8 mouse cellular contexts compared by ENCODE assay signal in the genomic region with DNA sequence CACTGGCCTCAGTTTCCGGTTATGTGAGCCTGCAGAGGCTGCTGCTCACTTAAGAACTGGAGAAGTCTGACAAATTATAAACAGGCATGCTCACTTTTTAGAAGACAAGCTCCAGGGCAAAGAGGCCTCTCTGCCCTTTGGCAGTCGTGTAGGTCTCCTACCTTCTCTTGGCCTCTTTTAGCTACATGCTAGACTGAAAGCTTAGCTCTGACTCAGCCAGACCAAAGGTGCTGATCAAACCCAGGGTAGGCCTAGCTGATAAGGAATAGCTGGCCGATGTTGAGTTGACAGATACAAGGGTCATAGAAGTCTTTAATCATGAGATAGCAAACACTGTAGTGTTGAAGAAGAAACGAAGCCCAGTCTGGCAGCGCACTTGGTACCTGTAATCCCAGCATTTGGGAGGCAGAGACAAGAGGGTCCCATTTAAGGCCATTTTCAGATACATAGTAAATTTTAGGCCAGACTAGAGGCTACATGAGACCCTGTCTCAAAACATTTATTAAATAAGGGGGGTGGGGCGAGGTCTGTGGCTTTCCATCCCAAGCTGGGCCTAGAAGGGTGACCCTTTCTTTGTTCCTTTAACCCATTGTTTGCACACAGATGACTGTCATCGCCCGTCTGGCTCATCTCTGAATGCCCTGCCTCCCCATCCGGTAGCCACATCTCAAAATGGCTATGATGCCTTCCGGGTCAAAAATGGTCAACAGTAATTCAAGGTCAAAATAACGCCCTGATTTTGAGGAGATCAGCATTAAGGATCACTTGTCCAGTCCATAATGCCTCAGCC.
A peak's percentile ranks its signal among the peaks of the same experiment; 100 is the strongest.
DNase-seq lines count a peak whose midpoint lies in the region; ATAC-seq and TF ChIP-seq lines count a peak whose summit lies in the region.

No protein-coding gene starts in this region.

- in situ Hi-C loops in CH12.LX (cut with MboI; ENCODE audit: low pct_ligation_motif_present, low pct_unique_long_range_greater_than_20kb, low sequenced_read_pairs), result loop anchor here (10.0 kb wide), 1 partner anchor 171 kb away; no protein-coding TSS in a partner anchor

- DNase-seq in heart, adult 11 months, result peak; percentile 92
- no peak for DNase-seq in heart, adult 8-10 months (ENCODE audit: low spot score)
- DNase-seq in CH12.LX (ENCODE audit: extremely low read depth), result no peak
- no peak for DNase-seq in hindbrain, embryonic 10.5 days (ENCODE audit: low spot score)
- DNase-seq in spleen, postnatal 14 days (ENCODE audit: low spot score in 2 of 2), result no peak

- H3K27me3 ChIP-seq in CH12.LX (replicated peaks), result no peaks in the 10 kb centered on the region
- no peaks in the 10 kb centered on the region for H3K27me3 ChIP-seq in hindbrain, embryonic 10.5 days (ENCODE audit: insufficient read depth, poor library complexity, severe bottlenecking)
- H3K27me3 ChIP-seq in liver, embryonic 16.5 days (ENCODE audit: control insufficient read depth, insufficient read depth, low read depth, low read length), result no peaks in the 10 kb centered on the region

- no peaks in the 10 kb centered on the region for H3K79me2 ChIP-seq in CH12.LX (replicated peaks; ENCODE audit: control insufficient read depth, extremely low read depth, insufficient read depth, poor library complexity, severe bottlenecking)

- TF ChIP-seq EP300 in CH12.LX (IDR thresholded peaks at IDR 0.05; ENCODE audit: low read length), result no peak

- H3K4me1 ChIP-seq in CH12.LX (ENCODE audit: control insufficient read depth in 1 of 2, insufficient read depth in 2 of 2), result peaks cover 58 to 97% of the 10 kb centered on the region in 2 experiments
- peaks cover 99% of the 10 kb centered on the region for H3K4me1 ChIP-seq in hindbrain, embryonic 10.5 days (replicated peaks)
- H3K4me1 ChIP-seq in liver, embryonic 16.5 days (ENCODE audit: control insufficient read depth, low read depth, low read length), result peaks cover 53% of the 10 kb centered on the region

- TF ChIP-seq CTCF in CH12.LX (conservative IDR thresholded peaks at IDR 0.05 in 1 of 2, IDR thresholded peaks at IDR 0.05 in 1 of 2; ENCODE audit: low read depth in 2 of 2, low read length in 2 of 2), result no peak

- ATAC-seq in liver, embryonic 16.5 days (ENCODE audit: low read depth), result peak; percentile 72
- ATAC-seq in erythroblast, adult 5-6 weeks (replicated peaks; ENCODE audit: low FRiP score, poor library complexity, severe bottlenecking), result no peak
- ATAC-seq in granulocyte monocyte progenitor cell, adult 5-6 weeks (replicated peaks; ENCODE audit: poor library complexity, severe bottlenecking), result no peak

- TF ChIP-seq POLR2A in CH12.LX (IDR thresholded peaks at IDR 0.05; ENCODE audit: low read depth, low read length), result no peak

- no peak for TF ChIP-seq RAD21 in CH12.LX (IDR thresholded peaks at IDR 0.05; ENCODE audit: low read depth, low read length)

- H3K4me3 ChIP-seq in CH12.LX (replicated peaks in 1 of 3; ENCODE audit: low read depth in 2 of 3, low read length in 2 of 3, poor library complexity in 1 of 3), result no peak overlapping the region
- no peak overlapping the region for H3K4me3 ChIP-seq in hindbrain, embryonic 10.5 days
- no peak overlapping the region for H3K4me3 ChIP-seq in liver, embryonic 16.5 days (ENCODE audit: low read depth, low read length)

- H3K9me3 ChIP-seq in CH12.LX (replicated peaks; ENCODE audit: low read length), result no peaks in the 10 kb centered on the region
- H3K9me3 ChIP-seq in hindbrain, embryonic 10.5 days, result no peaks in the 10 kb centered on the region
- no peaks in the 10 kb centered on the region for H3K9me3 ChIP-seq in liver, embryonic 16.5 days (replicated peaks; ENCODE audit: control insufficient read depth, low read length)

- peak overlapping the region; percentile 5; the same call in 1 of the 2 replicates for H3K27ac ChIP-seq in CH12.LX (ENCODE audit: insufficient read depth, low read depth)
- H3K27ac ChIP-seq in hindbrain, embryonic 10.5 days, result peak overlapping the region; percentile 82
- peak overlapping the region; percentile 38; the same call in 1 of the 2 replicates for H3K27ac ChIP-seq in liver, embryonic 16.5 days (ENCODE audit: low read length)

- 51% methylated on average over 11 of the region's 11 CpGs for WGBS in hindbrain, embryonic 10.5 days
- WGBS in liver, embryonic 16.5 days (ENCODE audit: insufficient replicate concordance), result 48% methylated on average over 11 of the region's 11 CpGs

- dilution Hi-C loops in CH12.LX (cut with MboI; ENCODE audit: extremely low pct_ligation_motif_present, extremely low pct_unique_long_range_greater_than_20kb, low sequenced_read_pairs), result no loop called here

- H3K9ac ChIP-seq in CH12.LX (ENCODE audit: insufficient read depth, low read depth), result no peak overlapping the region; the same call in 1 of the 2 replicates
- H3K9ac ChIP-seq in liver, embryonic 16.5 days (ENCODE audit: low read depth, low read length), result 0 out of 2 replicates have a peak overlapping the region, but pooled peaks have one; percentile 8

- peaks cover 0 to 15% of the 10 kb centered on the region in 2 experiments for H3K36me3 ChIP-seq in CH12.LX (replicated peaks in 1 of 2; ENCODE audit: control insufficient read depth in 1 of 2, insufficient read depth in 1 of 2, low read length in 1 of 2)
- no peaks in the 10 kb centered on the region for H3K36me3 ChIP-seq in hindbrain, embryonic 10.5 days
- H3K36me3 ChIP-seq in liver, embryonic 16.5 days (ENCODE audit: control insufficient read depth, insufficient read depth), result no peaks in the 10 kb centered on the region

- H3K4me2 ChIP-seq in CH12.LX (ENCODE audit: insufficient read depth, low read depth, poor library complexity, severe bottlenecking), result no peak overlapping the region
- H3K4me2 ChIP-seq in liver, embryonic 16.5 days (ENCODE audit: low read depth, low read length), result peak overlapping the region; percentile 25; the same call in 1 of the 2 replicates

TF ChIP-seq in CH12.LX, 34 proteins besides CTCF, POLR2A, EP300 and RAD21:
- peak; percentile 82; the same call in 1 of the 2 replicates for TF ChIP-seq CHD1 (IDR thresholded peaks at IDR 0.05; ENCODE audit: low read depth, low read length)
- TF ChIP-seq NRF1 (IDR thresholded peaks at IDR 0.05; ENCODE audit: low read depth, low read length), result no peak
- no peak for TF ChIP-seq ZC3H11A (IDR thresholded peaks at IDR 0.05; ENCODE audit: low read depth, low read length)
- no peak for TF ChIP-seq ELF1 (IDR thresholded peaks at IDR 0.05; ENCODE audit: low read depth, low read length)
- TF ChIP-seq POLR2AphosphoS2 (IDR thresholded peaks at IDR 0.05; ENCODE audit: low read depth, low read length), result no peak
- TF ChIP-seq UBTF (IDR thresholded peaks at IDR 0.05; ENCODE audit: low read depth, low read length), result no peak
- peak; percentile 8; the same call in 1 of the 2 replicates for TF ChIP-seq SMC3 (IDR thresholded peaks at IDR 0.05; ENCODE audit: low read depth, low read length)
- no peak for TF ChIP-seq TBP (conservative IDR thresholded peaks at IDR 0.05; ENCODE audit: low read depth, low read length)
- no peak for TF ChIP-seq GABPA (IDR thresholded peaks at IDR 0.05; ENCODE audit: insufficient replicate concordance, low read depth, low read length)

Comparison
In these comparisons a context has a peak if more than half of its experiments do, and no peak if none do; other contexts are left out.
1. H3K27ac ChIP-seq: peak in every context shown above with its lines; median percentile 82 in hindbrain, embryonic 10.5 days; 38 in liver, embryonic 16.5 days; 5 in CH12.LX.